Mouse (Mus musculus) spleen, adult 2 months (tissue): ENCODE measurements around the gene Olfr93. TPM values are rescaled to one million over a fixed set of nuclear protein-coding genes. Genes with fewer than 3 reads are reported as not detected.

ENCODE experiments used
- DNase-seq, 2 experiments: peaks; one replicate each; pipeline versions ENCODE4 v3.0.0 to v3.0.0-alpha.2; 2012 to 2021; ENCODE audit warnings: low spot score in 2 of 2, low read depth in 1 of 2
- H3K27ac ChIP-seq: fragments of 200-500 bp; 2 replicates; pipeline ENCODE4 v1.5.1; 2012; ENCODE audit warnings: low read length, inconsistent platforms; ENCODE audit not compliant: insufficient read depth
- H3K27me3 ChIP-seq: fragments of 200-500 bp; 2 replicates; pipeline ENCODE4 v1.6.1; 2012; ENCODE audit warnings: mild to moderate bottlenecking, moderate library complexity, low read length, inconsistent platforms; ENCODE audit not compliant: control insufficient read depth, insufficient read depth
- H3K36me3 ChIP-seq: fragments of 200-500 bp; 2 replicates; pipeline ENCODE4 v1.6.1; 2012; ENCODE audit warnings: mild to moderate bottlenecking, low read length, inconsistent platforms; ENCODE audit not compliant: control insufficient read depth, insufficient read depth
- H3K4me1 ChIP-seq: fragments of 200-500 bp; 2 replicates; pipeline ENCODE4 v1.6.1; 2011; ENCODE audit warnings: inconsistent platforms; ENCODE audit not compliant: control insufficient read depth, insufficient read depth, insufficient read length
- H3K4me3 ChIP-seq: fragments of 200-500 bp; 2 replicates; pipeline ENCODE4 v1.5.1; 2011; ENCODE audit warnings: mild to moderate bottlenecking, inconsistent platforms; ENCODE audit not compliant: insufficient read depth, insufficient read length; ENCODE audit errors: extremely low read depth
- CTCF ChIP-seq: fragments of 200-500 bp; IDR thresholded peaks from 2 replicates; pipeline ENCODE4 v1.5.1; 2011; ENCODE audit warnings: mild to moderate bottlenecking, inconsistent platforms; ENCODE audit not compliant: insufficient read depth, insufficient read length, insufficient replicate concordance; ENCODE audit errors: extremely low read depth
- POLR2A ChIP-seq: fragments of 200-500 bp; IDR thresholded peaks from 2 replicates; pipeline ENCODE4 v1.6.1; 2011; ENCODE audit warnings: low read depth, low read length, inconsistent platforms
- WGBS: fragments of 180-500 bp; shearing (Covaris S2); methylation state at CpG from one replicate; pipeline ENCODE4 v1.1.7; 2018; 5-methylcytosine and 5-hydroxymethylcytosine counted together
- polyA plus RNA-seq: library from polyadenylated mRNA; depleted of rRNA; stranded (reverse); fragments of >200 nt; gene quantifications from 2 replicates; pipeline ENCODE4 v1.2.3, GENCODE M21; 2012; rRNA removed

The Olfr93 gene
- polyA plus RNA-seq = not detected in 2 replicates

GRCm38 (mm10) chr17:37161394-37161793, at the start of gene Olfr93:
Olfr93 (minus strand) TSS chr17:37161494.
- no peak within 1 kb of the TSS for H3K4me3 ChIP-seq
- no peak for DNase-seq

GRCm38 (mm10) chr17:37203917-37204236, 42.6 kb upstream of the Olfr93 start:
- Histone ChIP-seq H3K36me3 (no peaks in the 10 kb centered on the region), H3K4me3 (no peak overlapping the region), H3K4me1 (no peaks in the 10 kb centered on the region), H3K27me3 (no peaks in the 10 kb centered on the region), H3K27ac (no peak overlapping the region)
- DNase-seq = no peak
- no peak for TF ChIP-seq CTCF
- 32% methylated on average over 3 of the region's 3 CpGs for WGBS

More at GRCm38 (mm10) chr17:37161394-37161793, at the start of gene Olfr93:
- H3K27ac ChIP-seq = no peak within 1 kb of the TSS
- H3K4me1 ChIP-seq = no peaks in the 10 kb centered on the region
- TF ChIP-seq CTCF (no peak), POLR2A (no peak)
- no peaks in the 10 kb centered on the region for H3K27me3 ChIP-seq
- no peaks in the 10 kb centered on the region for H3K36me3 ChIP-seq

- Histone ChIP-seq H3K4me1 (no peaks in the 10 kb centered on the region), H3K27ac (no peak overlapping the region), H3K4me3 (no peak overlapping the region), H3K36me3 (no peaks in the 10 kb centered on the region), H3K27me3 (no peaks in the 10 kb centered on the region)
- DNase-seq = peak; percentile 26 to 53
- TF ChIP-seq POLR2A = no peak
- TF ChIP-seq CTCF = peak; percentile 90; the same call in 1 of the 2 replicates
- 4% methylated on average over 4 of the region's 4 CpGs for WGBS
Observed at GRCm38 (mm10) chr17:37203206-37203916, 42.1 kb upstream of the Olfr93 start.

GRCm38 (mm10) chr17:37200894-37201293, 39.6 kb upstream of the Olfr93 start, which contains the start of gene Olfr94:
Olfr94 (minus strand) TSS chr17:37200994.
- H3K4me3 ChIP-seq = no peak within 1 kb of the TSS
- H3K27me3 ChIP-seq = peaks cover 4% of the 10 kb centered on the region
- TF ChIP-seq CTCF (no peak), POLR2A (no peak)
- no peak for DNase-seq
- no peaks in the 10 kb centered on the region for H3K4me1 ChIP-seq
- WGBS = 79% methylated on average over 2 of the region's 2 CpGs
- no peaks in the 10 kb centered on the region for H3K36me3 ChIP-seq
- H3K27ac ChIP-seq = no peak within 1 kb of the TSS

GRCm38 (mm10) chr17:37196845-37197724, 35.8 kb upstream of the Olfr93 start:
- Histone ChIP-seq H3K4me1 (no peaks in the 10 kb centered on the region), H3K4me3 (peak overlapping the region; percentile 15; the same call in 1 of the 2 replicates), H3K36me3 (no peaks in the 10 kb centered on the region), H3K27me3 (peaks cover 4% of the 10 kb centered on the region), H3K27ac (no peak overlapping the region)
- no peak for DNase-seq
- WGBS = 4% methylated on average over 77 of the region's 77 CpGs
- TF ChIP-seq POLR2A = no peak
- TF ChIP-seq CTCF = no peak

- Histone ChIP-seq H3K27ac (no peak overlapping the region), H3K36me3 (no peaks in the 10 kb centered on the region), H3K27me3 (peaks cover 4% of the 10 kb centered on the region), H3K4me1 (no peaks in the 10 kb centered on the region), H3K4me3 (no peak overlapping the region)
- 87% methylated on average over 5 of the region's 5 CpGs for WGBS
- no peak for TF ChIP-seq CTCF
- TF ChIP-seq POLR2A = no peak
- no peak for DNase-seq
Observed at GRCm38 (mm10) chr17:37194782-37195181, 33.5 kb upstream of the Olfr93 start.
